Mouse (Mus musculus) T-helper 2 cell (primary cell): ENCODE measurements around the gene Rbm17.

ENCODE experiments used
- in situ Hi-C: fragments of 300-600 bp; cut with MboI, MseI; formaldehyde crosslinking; loops from one replicate; pipeline ENCODE4 v1.15.1; 2025; ENCODE audit warnings: high pct_unique_total_duplicates

The Rbm17 gene

DNA sequence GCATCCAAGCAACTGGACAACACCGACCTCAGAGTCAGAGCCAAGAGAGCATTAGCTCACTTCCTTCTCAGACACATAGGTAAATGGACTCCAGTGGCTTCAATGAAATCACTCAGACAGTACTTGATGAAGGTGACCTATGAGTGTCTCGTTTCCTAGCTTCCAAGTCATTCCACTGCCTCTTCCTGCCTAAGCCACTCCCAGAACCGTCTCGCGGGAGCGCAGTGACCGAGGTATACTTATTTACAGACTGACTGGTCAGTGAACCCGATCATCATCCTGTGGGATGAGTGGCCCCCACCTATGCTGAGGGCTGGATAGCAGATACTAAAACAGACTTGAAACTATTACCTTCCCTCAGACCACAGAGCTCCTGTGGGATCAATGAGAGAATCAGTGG, 57.9 kb downstream of the Rbm17 start:
- in situ Hi-C loops = no loop called here

DNA sequence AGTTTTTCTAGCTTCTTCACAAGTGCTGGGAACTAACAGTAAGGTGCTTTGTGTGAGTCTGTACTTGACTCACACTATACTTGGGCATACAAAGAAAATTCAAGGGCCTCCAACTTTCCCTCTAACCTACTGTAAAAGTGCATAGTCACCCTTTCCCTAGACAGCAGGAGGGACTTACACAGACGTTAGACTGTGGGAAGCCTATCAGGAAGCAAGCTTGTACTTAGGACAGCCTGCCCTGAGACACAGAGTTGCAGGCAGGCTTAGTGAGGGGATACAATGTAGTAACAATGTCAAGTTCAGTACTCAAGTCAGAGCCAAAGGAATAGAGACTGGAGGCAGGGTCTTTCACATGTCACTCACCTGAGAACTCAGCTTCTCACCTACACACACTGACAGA, 58.6 kb downstream of the Rbm17 start:
- in situ Hi-C loops = no loop called here

DNA sequence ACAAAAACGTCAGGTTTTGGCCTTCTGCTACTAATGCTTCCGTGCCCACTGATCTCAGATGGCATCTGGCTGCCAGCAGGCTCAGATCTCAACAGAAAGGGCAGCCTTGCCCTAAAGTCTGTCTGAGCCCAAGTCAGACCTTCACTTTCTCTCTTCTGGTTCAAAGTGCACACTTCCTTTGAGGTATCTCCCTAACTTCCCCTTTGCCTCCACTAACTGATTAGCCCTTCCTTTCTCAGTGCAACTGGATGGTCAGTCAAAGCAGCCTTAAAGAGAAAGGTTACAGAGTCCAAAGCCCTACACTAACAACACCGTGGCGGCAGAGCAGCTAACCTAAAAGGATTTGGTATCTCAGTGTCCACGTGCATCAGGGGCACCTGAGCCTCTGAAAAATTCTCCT, 59.6 kb downstream of the Rbm17 start:
- in situ Hi-C loops = loop anchor here (5.0 kb wide), 1 partner anchor 212 kb away; no protein-coding TSS in a partner anchor

DNA sequence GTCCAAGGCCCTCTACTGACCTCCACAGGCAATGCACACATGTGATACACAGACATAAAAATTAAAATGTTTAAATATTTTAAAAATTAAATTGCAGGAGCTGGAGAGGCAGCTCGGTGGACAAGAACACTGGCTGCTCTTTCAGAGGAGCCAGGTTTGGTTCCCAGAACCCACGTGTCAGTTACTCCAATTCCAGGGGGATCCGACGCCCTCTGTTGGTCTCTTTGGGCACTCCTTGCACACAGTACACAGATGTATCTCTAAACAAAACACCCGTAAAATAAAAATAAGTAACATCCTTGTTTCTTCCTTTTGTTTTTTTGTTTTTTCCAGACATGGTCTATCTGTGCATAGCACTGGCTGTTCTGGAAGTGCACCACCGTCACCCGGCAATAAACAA, 60.8 kb downstream of the Rbm17 start:
- in situ Hi-C loops = loop anchor here (5.0 kb wide), 1 partner anchor 211 kb away; no protein-coding TSS in a partner anchor

DNA sequence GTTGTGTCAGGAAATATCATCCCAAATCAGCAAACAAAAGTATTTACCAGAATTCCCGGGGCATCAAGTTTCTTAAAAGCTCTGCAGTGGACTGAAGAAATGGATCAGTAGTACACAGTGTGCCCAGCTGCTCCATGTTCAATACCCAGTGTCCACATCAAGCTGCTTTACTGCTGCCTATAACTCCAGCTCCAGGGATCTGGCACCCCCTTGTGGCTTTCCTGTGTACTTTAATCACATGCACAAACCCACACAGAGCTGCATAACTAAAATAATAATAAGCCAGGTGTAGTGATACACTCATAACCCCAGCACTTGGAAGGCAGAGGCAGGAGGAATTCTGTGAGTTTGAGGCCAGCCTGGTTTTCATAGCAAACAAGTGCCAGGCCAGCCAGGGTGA, 61.3 kb downstream of the Rbm17 start:
- in situ Hi-C loops = loop anchor here (5.0 kb wide), 1 partner anchor 210 kb away; no protein-coding TSS in a partner anchor

GRCm38 (mm10) chr2:11542121-11542520, 61.8 kb downstream of the Rbm17 start:
- in situ Hi-C loops = loop anchor here (5.0 kb wide), 1 partner anchor 210 kb away; no protein-coding TSS in a partner anchor

GRCm38 (mm10) chr2:11541528-11541927, 62.4 kb downstream of the Rbm17 start:
- in situ Hi-C loops = loop anchor here (5.0 kb wide), 1 partner anchor 209 kb away; no protein-coding TSS in a partner anchor

DNA sequence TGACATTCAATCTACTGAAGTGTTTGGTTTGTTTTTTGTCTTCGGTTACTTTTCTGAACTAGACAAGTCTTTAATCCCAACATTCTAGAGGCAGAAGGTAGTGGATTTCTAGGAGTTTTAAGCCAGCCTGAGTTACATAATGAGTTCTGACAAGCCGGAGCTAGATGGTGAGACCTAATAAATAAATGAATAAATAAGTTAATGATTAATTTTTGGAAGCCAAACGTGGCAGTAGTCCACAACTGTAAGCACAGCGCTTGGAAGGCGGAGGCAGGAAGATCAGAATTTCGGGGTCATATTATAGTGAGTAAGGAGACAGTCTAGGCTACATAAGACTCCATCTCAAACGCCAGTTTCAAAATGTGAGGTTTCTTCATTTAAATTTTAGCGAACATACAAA, 68.0 kb downstream of the Rbm17 start:
- in situ Hi-C loops = loop anchor here (5.0 to 10.0 kb wide), 2 partner anchors 34 to 1651 kb away; partner anchors contain the start of genes 4930412O13Rik and 9230102O04Rik
